Mouse (Mus musculus) testis, postnatal 14 days (tissue): ENCODE measurements at regions not wholly inside any gene's neighbourhood (a gene's known extent, or its start where the extent isn't known, plus 50 kb on each side); places are given as distances from the start of the nearest gene placed in this dataset.

Experiments
- DNase-seq: peaks from one replicate; pipeline ENCODE4 v3.0.0; 2021; ENCODE audit warnings: low spot score

- DNase-seq = no peak
These were observed 258.8 kb downstream of the Fzd1 start for GRCm38 (mm10) chr5:4499036-4499435.

- DNase-seq = no peak
These were observed 259.4 kb downstream of the Fzd1 start for GRCm38 (mm10) chr5:4498425-4498824.

GRCm38 (mm10) chr5:4496907-4497200, 261.0 kb downstream of the Fzd1 start:
- DNase-seq = no peak

- DNase-seq = peak; percentile 53
These were observed 261.5 kb downstream of the Fzd1 start for GRCm38 (mm10) chr5:4496132-4496906.

- DNase-seq = no peak
These were observed 262.4 kb downstream of the Fzd1 start for GRCm38 (mm10) chr5:4495482-4495881.

GRCm38 (mm10) chr5:4486391-4487132, 271.3 kb downstream of the Fzd1 start:
- DNase-seq = no peak

GRCm38 (mm10) chr5:4485542-4486390, 272.1 kb downstream of the Fzd1 start:
- no peak for DNase-seq

- no peak for DNase-seq
These were observed 273.1 kb downstream of the Fzd1 start for GRCm38 (mm10) chr5:4484780-4485179.

- no peak for DNase-seq
These were observed 273.7 kb downstream of the Fzd1 start for GRCm38 (mm10) chr5:4484151-4484550.

GRCm38 (mm10) chr5:4474255-4474654, 282.1 kb downstream of the Mterf1b start:
- DNase-seq = no peak
